Mouse (Mus musculus) liver, embryonic 13.5 days (tissue): Measurements from ENCODE around the gene Xpo5. TPM values are rescaled to one million over a fixed set of nuclear protein-coding genes. Genes with fewer than 3 reads are reported as not detected.

ENCODE experiments used
- ATAC-seq: fragments of 200-750 bp; cut with Nextera tagmentation; 2 replicates; pipeline ENCODE4 v1.8.0; 2017; ENCODE audit warnings: low read depth, mild to moderate bottlenecking, moderate number of reproducible peaks, moderate library complexity
- DNase-seq: peaks from one replicate; pipeline ENCODE4 v3.0.0; 2022
- H3K27ac ChIP-seq: fragments of 300-500 bp; sonication (generic); 2 replicates; pipeline ENCODE4 v1.5.1; 2015; ENCODE audit warnings: moderate library complexity, mild to moderate bottlenecking, inconsistent platforms
- H3K27me3 ChIP-seq: fragments of 300-500 bp; sonication (generic); 2 replicates; pipeline ENCODE4 v1.6.1; 2015; ENCODE audit warnings: mild to moderate bottlenecking, inconsistent platforms
- H3K36me3 ChIP-seq: fragments of 300-500 bp; sonication (generic); 2 replicates; pipeline ENCODE4 v1.6.1; 2015; ENCODE audit warnings: mild to moderate bottlenecking, inconsistent platforms
- H3K4me1 ChIP-seq: fragments of 300-500 bp; sonication (generic); replicated peaks from 2 replicates; pipeline ENCODE4 v1.6.1; 2015; ENCODE audit warnings: inconsistent platforms
- H3K4me2 ChIP-seq: fragments of 300-500 bp; sonication (generic); 2 replicates; pipeline ENCODE4 v1.6.1; 2015; ENCODE audit warnings: inconsistent platforms, mild to moderate bottlenecking, moderate library complexity
- H3K4me3 ChIP-seq: fragments of 300-500 bp; sonication (generic); replicated peaks from 2 replicates; pipeline ENCODE4 v1.5.1; 2015; ENCODE audit warnings: mild to moderate bottlenecking, inconsistent platforms
- H3K9ac ChIP-seq: fragments of 300-500 bp; sonication (generic); 2 replicates; pipeline ENCODE4 v1.6.1; 2015; ENCODE audit warnings: mild to moderate bottlenecking, inconsistent platforms
- H3K9me3 ChIP-seq: fragments of 300-500 bp; sonication (generic); replicated peaks from 2 replicates; pipeline ENCODE4 v1.6.1; 2016; ENCODE audit warnings: inconsistent platforms
- WGBS: fragments of 180-500 bp; shearing (Covaris S2); methylation state at CpG from one replicate; pipeline ENCODE4 v1.1.7; 2015; ENCODE audit not compliant: insufficient replicate concordance; 5-methylcytosine and 5-hydroxymethylcytosine counted together
- microRNA counts: library from miRNA; unstranded; fragments of <30 nt; microRNA quantifications from one replicate; lab custom pipeline; 2016
- microRNA-seq: library from miRNA; unstranded; fragments of <30 nt; microRNA quantifications from one replicate; pipeline ENCODE4, GENCODE M21; 2016
- polyA plus RNA-seq: library from polyadenylated mRNA; unstranded; fragments of >200 nt; fragmentation: Nextera tagmentation; extraction: Ambion mirVana; gene quantifications from 2 replicates; pipeline ENCODE4 v1.2.1, GENCODE M21; 2015

Xpo5 gene
- polyA plus RNA-seq, 1 experiment from 2014 or later = 19.0 TPM

- H3K4me3 ChIP-seq = no peak overlapping the region
- DNase-seq (no peak), ATAC-seq (no peak)
- peaks cover 18% of the 10 kb centered on the region for H3K27me3 ChIP-seq
- peaks cover 26% of the 10 kb centered on the region for H3K4me1 ChIP-seq
- no peak overlapping the region for H3K9ac ChIP-seq
- no peaks in the 10 kb centered on the region for H3K9me3 ChIP-seq
- H3K4me2 ChIP-seq = no peak overlapping the region
- WGBS = 43% methylated on average over 6 of the region's 6 CpGs
- H3K36me3 ChIP-seq = peaks cover under 1% of the 10 kb centered on the region
- no peak overlapping the region for H3K27ac ChIP-seq
Measured at GRCm38 (mm10) chr17:46285407-46285806, 82.8 kb downstream of the Xpo5 start.

DNA sequence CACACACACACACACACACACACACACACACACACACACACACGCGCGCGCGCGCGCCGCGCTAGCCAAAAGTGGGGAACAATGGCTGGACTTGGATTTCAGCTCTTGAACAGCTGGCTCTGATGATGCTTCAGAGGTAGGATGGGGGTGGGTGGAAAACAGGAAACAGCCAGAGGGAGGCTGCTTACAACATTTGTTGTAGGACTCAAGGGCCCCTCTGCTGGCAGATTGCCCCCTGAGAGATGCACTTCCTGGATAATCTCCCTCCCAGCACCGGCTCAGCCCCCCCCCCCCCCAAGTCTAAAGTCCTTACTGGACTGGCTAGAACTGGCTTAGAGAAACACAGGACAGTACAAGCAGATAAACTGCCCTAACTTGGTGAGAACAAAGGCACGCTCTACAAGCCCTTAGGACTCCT, 85.1 kb downstream of the Xpo5 start:
- DNase-seq (no peak), ATAC-seq (no peak)
- peaks cover 33% of the 10 kb centered on the region for H3K27me3 ChIP-seq
- H3K9ac ChIP-seq = no peak overlapping the region
- no peaks in the 10 kb centered on the region for H3K9me3 ChIP-seq
- no peaks in the 10 kb centered on the region for H3K36me3 ChIP-seq
- H3K27ac ChIP-seq = no peak overlapping the region
- peaks cover 9% of the 10 kb centered on the region for H3K4me1 ChIP-seq
- 51% methylated on average over 11 of the region's 11 CpGs for WGBS
- no peak overlapping the region for H3K4me2 ChIP-seq
- no peak overlapping the region for H3K4me3 ChIP-seq

MicroRNAs within 50 kb of the gene (microRNA counts, 519-probe panel; counts per million panel counts)
- 114 counts per million for microRNA mmu-miR-693-3p (lab: Ali Mortazavi, UCI)
- 114 counts per million for microRNA mmu-miR-693-5p (lab: Ali Mortazavi, UCI)

Small RNAs within 50 kb of the gene (microRNA-seq; reads per million reads assigned to microRNA genes)
- gene Mir693 = 2.1 reads per million

Other genes with a start within 250 kb of the Xpo5 start
- gene Vegfa, start 170.4 kb upstream of the Xpo5 start, polyA plus RNA-seq = 1.2 and 1.3 TPM in 2 replicates
- 92.4 and 99.6 TPM in 2 replicates for gene Mrps18a, start 91.8 kb upstream of the Xpo5 start, polyA plus RNA-seq
- 0.72 and 0.96 TPM in 2 replicates for gene Rsph9, start 58.6 kb upstream of the Xpo5 start, polyA plus RNA-seq
- 44.4 and 46.9 TPM in 2 replicates for gene Mad2l1bp, start 49.2 kb upstream of the Xpo5 start, polyA plus RNA-seq
- gene Gtpbp2, start 41.8 kb upstream of the Xpo5 start, polyA plus RNA-seq = 25.7 and 27.0 TPM in 2 replicates
- 19.0 and 23.9 TPM in 2 replicates for gene Polh, start 137 bp upstream of the Xpo5 start, polyA plus RNA-seq
- gene Polr1c, start 45.3 kb downstream of the Xpo5 start, polyA plus RNA-seq = 49.0 and 49.9 TPM in 2 replicates
- gene Yipf3, start 45.3 kb downstream of the Xpo5 start, polyA plus RNA-seq = 39.8 and 41.8 TPM in 2 replicates
- 0.06 and 0.10 TPM in 2 replicates for gene Lrrc73, start 50.7 kb downstream of the Xpo5 start, polyA plus RNA-seq
- 11.2 and 12.1 TPM in 2 replicates for gene Tjap1, start 80.2 kb downstream of the Xpo5 start, polyA plus RNA-seq
- 0.09 TPM in 1 of 2 replicates, not detected in the other for gene Dlk2, start 94.6 kb downstream of the Xpo5 start, polyA plus RNA-seq
- 1.6 and 1.7 TPM in 2 replicates for gene Abcc10, start 125.6 kb downstream of the Xpo5 start, polyA plus RNA-seq
- 1.2 and 1.4 TPM in 2 replicates for gene Zfp318, start 180.9 kb downstream of the Xpo5 start, polyA plus RNA-seq
- not detected in 2 replicates for gene Crip3, start 226.1 kb downstream of the Xpo5 start, polyA plus RNA-seq
- not detected in 2 replicates for gene Slc22a7, start 235.7 kb downstream of the Xpo5 start, polyA plus RNA-seq